Mouse (Mus musculus): ENCODE measurements around the gene Gm17655.
"Not testable (repeated sequence)": the region's sequence is repeated elsewhere in the genome, so short reads cannot be mapped to it uniquely, and the experiment has no call there.

Gene Gm17655

DNA sequence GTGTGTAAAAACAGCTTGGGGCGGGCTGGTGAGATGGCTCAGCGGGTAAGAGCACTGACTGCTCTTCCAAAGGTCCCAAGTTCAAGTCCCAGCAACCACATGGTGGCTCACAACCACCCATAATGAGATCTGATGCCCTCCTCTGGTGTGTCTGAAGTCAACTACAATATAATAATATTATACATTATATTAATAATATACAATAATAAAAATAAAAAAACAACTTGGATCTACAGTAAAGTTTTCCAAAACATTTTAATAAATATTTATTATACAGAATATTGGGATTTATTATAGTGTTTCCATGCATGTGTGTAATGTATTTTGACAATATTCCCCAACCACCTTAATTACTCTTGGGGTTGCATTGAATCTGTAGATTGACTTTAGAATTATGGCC, at the start of gene Gm17655:
Gm17655 (minus strand) TSS at position 101 of the 400 bp plus-strand sequence.
- not testable (repeated sequence) for DNase-seq (ENCODE audit: low read depth, low spot score)

GRCm38 (mm10) chr5:110109991-110110441, 37.7 kb upstream of the Gm17655 start, which contains the start of gene Zfp605:
TSS of gene Zfp605 (plus strand) at chr5:110110092.
- peak; percentile 91 for DNase-seq (ENCODE audit: low read depth, low spot score)

DNA sequence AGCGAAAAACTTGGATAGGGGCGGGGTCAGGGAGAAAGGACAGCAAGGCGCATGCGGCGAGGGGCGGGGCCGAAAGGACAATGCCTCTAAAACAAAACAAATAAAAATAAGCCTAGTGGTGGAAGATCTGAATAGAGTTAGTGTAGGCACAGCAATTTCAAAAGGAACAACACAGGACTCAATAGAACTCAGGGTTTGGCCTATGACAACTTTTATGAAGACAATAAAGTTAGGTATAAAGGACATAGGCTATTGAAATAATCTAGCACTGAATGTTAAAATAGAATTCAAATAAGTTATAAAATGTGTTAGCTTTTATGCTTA, 36.0 kb upstream of the Gm17655 start:
- no peak for DNase-seq (ENCODE audit: low read depth, low spot score)

DNA sequence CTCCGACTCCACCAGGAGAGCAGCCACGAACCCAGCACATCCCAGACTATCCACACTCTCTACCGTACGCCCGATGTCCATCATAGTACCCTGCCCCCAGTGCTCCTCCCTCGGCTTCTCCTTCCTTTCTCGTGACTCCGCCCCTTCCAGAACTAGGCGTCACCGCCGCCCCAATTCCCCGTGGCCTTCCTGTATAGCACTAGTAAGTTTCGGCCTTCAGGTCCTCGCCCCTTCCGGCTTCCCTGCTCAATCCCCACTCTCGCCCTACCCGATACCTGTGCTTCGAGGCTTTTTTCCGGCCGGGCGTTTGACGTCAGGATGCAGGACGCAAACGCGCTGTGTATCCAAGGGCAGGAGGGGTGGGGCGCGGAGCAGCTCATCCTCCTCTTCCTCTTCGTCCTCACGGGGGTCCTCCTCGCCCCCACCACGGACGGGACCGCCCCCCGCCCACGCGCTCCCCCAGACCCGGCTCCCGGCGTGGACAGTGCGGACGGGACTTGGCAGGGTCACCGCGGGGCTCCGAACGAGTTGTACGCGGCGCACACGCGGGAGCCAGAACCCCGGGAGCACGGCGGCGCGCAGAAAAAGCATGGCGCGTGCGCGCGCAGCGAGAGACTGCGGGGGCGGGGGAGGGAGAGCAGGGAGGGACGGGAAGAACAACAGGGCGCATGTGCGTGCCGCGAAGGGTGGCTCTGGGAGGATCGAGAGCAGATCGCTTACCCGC, 35.4 kb upstream of the Gm17655 start, which contains the start of gene Gtpbp6:
Gtpbp6 (minus strand) TSS at position 617 of the 724 bp plus-strand sequence.
- DNase-seq (ENCODE audit: low read depth, low spot score): peak; percentile 90

DNA sequence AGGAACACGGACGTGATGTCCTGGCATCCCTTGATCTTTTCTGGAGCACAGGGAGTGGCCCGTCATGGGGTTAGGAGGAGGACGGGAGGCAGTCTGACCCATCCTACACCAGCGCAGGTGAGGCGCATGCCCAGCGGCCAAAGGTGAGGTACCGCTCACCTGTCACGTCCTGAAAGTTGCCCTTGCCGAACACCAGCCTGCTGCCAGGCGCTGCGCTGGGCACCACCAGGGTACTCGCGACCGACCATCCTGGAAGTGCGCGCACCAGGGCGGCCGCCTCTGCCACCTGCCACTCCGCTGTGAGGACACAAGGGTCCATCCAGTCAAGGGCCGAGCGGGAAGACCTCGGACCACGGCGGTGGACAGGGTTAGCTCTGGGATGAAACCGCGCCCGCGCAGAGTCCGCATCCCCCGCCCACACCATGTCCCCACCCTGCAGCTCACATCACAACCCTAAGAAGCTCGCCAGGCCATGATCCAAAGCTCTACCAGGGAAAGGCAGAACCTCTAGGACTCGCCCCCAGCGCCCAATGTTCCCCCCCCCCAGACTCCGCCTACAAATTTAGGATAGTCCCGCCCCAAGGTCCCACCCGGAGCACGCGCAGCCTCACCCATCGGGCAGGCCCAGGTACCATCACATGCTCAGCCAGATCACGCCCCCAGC, 34.7 kb upstream of the Gm17655 start:
- peak; percentile 9 for DNase-seq (ENCODE audit: low read depth, low spot score)

DNA sequence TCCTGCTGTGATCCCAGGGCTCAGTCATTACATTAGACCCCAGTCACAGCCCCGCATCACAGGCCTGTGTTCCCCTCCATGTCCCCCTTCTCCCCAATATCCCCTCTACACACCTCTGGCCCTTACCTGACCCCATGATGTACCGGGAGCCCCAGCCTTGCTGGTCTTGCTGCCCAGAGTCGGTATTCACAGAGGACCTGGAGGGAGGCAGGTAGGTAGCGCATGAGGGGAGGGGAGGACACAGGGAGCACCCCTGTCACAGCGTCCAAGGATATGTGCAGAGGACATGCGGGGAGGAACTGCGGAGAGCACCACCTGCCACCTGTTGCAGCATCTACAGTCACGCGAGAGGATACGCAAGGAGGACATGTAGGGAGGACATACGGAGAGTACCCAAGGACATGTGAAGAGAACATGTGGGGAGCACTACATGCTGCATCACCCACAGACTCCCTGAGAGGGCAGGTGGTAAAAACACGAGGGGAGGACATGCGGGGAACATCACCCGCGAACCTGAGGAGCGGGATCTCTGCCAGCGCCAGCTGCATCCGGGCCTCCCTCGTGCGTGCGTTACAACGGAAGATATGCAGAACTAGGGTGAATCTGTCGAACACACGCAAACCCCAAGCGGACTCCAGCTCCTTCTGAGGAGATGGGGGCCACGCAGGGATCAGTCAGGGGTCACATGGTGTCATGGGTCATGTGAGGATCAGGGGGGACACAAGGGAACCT, 34.0 kb upstream of the Gm17655 start:
- no peak for DNase-seq (ENCODE audit: low read depth, low spot score)

DNA sequence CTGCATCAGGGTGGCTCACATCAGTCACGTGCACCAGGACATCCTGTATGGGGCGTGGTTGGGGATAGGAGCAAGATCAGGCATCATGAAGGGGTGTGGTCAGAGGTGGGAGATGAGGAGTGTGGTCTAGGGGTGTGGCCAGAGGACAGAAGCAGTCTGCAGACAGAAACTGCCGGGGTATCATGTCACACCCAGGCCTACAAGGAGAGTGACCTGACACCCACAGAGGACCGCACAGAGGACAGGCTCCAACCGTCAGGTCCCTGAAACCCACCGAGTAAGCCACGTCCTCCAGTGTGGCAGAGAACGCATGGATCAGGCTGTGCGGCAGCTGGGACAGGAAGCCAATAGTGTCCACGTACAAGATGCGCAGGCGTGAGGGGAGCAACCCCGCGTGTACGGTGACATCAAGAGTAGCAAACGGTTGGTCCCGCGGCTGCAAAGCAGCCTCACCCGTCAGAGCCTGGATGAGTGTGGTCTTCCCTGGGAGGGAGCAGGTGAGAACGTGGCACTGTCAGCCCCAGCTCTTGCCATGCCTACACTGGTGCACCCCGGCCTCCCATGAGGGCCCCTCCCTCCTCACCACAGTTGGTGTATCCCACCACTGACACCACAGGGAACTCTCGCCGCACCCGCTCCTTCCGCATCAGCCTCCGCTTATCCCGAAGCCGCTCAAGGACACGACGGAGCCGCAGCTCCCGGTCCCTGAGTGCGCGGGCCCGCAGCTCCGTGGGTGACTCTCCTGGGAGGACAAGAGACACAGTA, 32.5 kb upstream of the Gm17655 start:
- DNase-seq (ENCODE audit: low read depth, low spot score): no peak

- no peak for DNase-seq (ENCODE audit: low read depth, low spot score)
Measured at GRCm38 (mm10) chr5:110103901-110104615, 31.7 kb upstream of the Gm17655 start.

- no peak for DNase-seq (ENCODE audit: low read depth, low spot score)
Measured at GRCm38 (mm10) chr5:110102853-110103625, 30.7 kb upstream of the Gm17655 start.

GRCm38 (mm10) chr5:110102429-110102828, 30.1 kb upstream of the Gm17655 start:
- DNase-seq (ENCODE audit: low read depth, low spot score): no peak

GRCm38 (mm10) chr5:110101716-110102347, 29.5 kb upstream of the Gm17655 start:
- peak; percentile 18 for DNase-seq (ENCODE audit: low read depth, low spot score)

DNA sequence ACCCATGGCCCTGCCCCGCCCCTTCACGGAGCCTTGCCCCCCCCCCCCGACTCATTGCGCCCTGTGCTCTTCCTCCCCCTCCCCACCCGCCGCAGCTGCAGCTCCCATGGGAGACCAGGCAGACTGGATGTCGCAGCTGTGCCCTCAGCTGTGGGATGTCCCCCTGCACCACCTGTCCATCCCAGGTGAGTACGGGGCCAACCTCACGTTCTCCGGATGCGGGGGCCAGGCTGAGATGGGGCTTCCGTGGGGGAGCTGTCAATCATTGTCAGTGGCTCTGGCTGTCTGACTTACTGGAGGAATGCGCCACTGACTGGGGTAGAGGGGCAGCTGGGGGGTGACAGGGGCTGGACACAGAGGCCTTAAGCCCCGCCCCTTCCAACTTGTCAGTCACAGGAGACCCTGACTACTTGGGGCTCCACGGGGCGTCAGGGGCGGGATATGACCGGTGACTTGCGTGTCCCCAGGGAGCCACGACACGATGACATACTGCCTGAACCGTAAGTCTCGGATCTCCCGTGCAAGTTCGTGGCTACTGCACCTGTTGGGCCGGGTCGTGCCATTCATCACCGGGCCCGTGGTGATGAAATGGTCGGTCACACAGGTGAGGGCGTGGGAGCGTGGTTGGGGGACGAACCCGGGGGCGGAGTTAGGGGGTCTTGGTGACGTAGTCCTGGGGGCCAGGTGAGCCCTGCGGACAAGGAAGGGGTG, 28.8 kb upstream of the Gm17655 start:
- no peak for DNase-seq (ENCODE audit: low read depth, low spot score)

DNA sequence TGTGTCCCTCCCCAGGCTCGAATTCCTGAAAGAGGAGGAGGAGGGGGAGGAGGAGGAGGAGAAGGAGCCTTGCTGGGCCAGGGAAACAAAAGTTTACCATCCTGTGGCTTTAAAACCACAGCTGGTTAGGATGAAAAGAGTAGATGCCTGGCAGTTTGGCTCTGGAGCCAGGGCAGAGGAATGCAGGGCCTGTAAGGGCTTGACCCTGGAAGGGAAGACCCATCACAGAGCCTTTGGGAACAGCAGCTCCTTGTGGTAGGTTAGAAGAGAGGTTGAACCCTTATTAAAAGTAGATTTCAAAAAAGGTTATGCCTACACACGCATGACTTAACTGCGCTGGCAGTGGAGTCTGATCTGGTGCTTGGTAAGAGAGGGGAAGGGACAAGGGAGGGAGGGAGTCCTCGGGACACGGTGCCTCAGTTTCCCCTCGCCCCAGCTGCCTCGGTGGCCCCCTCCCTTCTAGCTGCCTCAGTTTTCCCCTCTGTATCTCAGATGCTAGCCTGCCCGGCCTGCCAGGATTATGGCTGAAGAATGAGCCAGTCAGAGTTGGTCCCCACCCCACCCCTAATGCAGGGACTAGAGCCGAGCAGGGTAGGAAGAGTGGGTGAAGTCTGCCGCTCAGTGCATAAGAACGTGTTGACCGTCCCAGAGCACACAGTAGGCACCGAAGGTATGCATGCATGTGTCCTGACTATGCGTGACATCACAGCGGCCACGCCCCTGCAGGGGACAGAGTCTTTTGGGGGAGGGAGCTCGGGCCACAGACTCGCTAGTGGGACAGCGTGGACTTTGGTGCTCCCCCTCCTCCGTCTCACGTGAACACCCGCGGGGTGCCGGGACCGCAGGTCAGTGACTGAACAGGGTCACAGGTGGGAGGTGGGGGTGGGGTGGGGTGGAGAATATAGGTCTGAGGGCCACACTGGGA, 27.6 kb upstream of the Gm17655 start, which contains the start of gene Plcxd1:
Plcxd1 (plus strand) TSS at position 314 of the 925 bp plus-strand sequence.
- DNase-seq (ENCODE audit: low read depth, low spot score): no peak

GRCm38 (mm10) chr5:110098991-110099477, 26.7 kb upstream of the Gm17655 start:
- DNase-seq (ENCODE audit: low read depth, low spot score): no peak

DNA sequence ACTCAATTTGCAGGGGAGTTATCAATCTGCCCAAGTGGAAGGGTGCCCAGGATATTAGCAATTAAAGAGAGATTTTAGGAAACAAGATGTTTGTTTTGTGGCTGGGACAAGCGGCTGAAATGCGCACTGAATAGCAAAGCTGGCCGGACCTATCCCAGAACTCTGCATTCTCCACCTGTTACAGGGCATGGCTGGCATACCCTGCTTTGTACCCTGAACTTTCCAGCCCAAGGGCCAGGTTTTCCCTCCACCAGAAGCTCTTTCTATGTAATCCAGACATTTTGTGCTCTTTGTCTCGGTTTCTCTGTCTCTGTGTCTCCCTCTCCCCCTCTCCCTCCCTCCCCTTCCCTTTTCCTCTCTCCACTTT, 22.5 kb upstream of the Gm17655 start:
- DNase-seq (ENCODE audit: low read depth, low spot score): no peak

GRCm38 (mm10) chr5:110094030-110094846, 21.9 kb upstream of the Gm17655 start, which contains the start of gene Gm35315:
TSS of gene Gm35315 (minus strand) at chr5:110094420.
- peak; percentile 70 for DNase-seq (ENCODE audit: low read depth, low spot score)

DNA sequence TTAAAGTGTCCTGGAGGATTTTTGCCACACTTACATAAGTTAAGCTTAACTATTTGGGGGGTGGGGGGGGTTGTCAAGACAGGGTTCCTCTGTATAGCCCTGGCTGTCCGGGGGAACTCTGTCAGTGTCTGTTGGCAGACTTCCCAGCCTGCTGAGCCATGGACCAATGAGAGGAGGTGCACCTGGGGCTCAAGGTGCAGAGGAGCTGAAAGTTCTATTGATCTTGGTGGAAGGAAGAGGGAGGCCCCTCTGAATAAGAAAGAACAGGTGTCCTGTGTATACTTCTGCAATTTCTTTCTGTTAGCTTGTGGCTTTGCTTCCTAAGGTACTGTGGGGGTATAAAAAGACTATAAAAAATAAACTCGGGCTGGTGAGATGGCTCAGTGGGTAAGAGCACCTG, 19.2 kb upstream of the Gm17655 start:
- no peak for DNase-seq (ENCODE audit: low read depth, low spot score)

Measured in retina, adult 2 months (tissue).